Mouse (Mus musculus) intestine, postnatal 0 days (tissue): ENCODE measurements around the gene Prss43. TPM values are rescaled to one million over a fixed set of nuclear protein-coding genes. Genes with fewer than 3 reads are reported as not detected.

Experiments used
- ATAC-seq: fragments of 200-750 bp; cut with Nextera tagmentation; 2 replicates; pipeline ENCODE4 v1.8.0; 2017; ENCODE audit warnings: mild to moderate bottlenecking, moderate TSS enrichment, moderate library complexity
- H3K27ac ChIP-seq: fragments of 300-500 bp; sonication (generic); 2 replicates; pipeline ENCODE4 v1.5.1; 2014; ENCODE audit warnings: mild to moderate bottlenecking, low read depth, low read length, moderate library complexity
- H3K27me3 ChIP-seq: fragments of 300-500 bp; sonication (generic); replicated peaks from 2 replicates; pipeline ENCODE4 v1.6.1; 2014; ENCODE audit warnings: low read length, mixed read lengths; ENCODE audit not compliant: control insufficient read depth, insufficient read depth
- H3K36me3 ChIP-seq: fragments of 300-500 bp; sonication (generic); 2 replicates; pipeline ENCODE4 v1.6.1; 2014; ENCODE audit warnings: mild to moderate bottlenecking, moderate library complexity; ENCODE audit not compliant: control insufficient read depth, insufficient read depth
- H3K4me1 ChIP-seq: fragments of 300-500 bp; sonication (generic); replicated peaks from 2 replicates; pipeline ENCODE4 v1.6.1; 2014; ENCODE audit warnings: antibody characterized with exemption, low read length, mixed read lengths; ENCODE audit not compliant: control insufficient read depth, insufficient read depth
- H3K4me2 ChIP-seq: fragments of 300-500 bp; sonication (generic); replicated peaks from 2 replicates; pipeline ENCODE4 v1.6.1; 2014; ENCODE audit warnings: low read depth, mild to moderate bottlenecking, moderate library complexity
- H3K4me3 ChIP-seq: fragments of 300-500 bp; sonication (generic); 2 replicates; pipeline ENCODE4 v1.5.1; 2014; ENCODE audit warnings: low read depth, low read length
- H3K9ac ChIP-seq: fragments of 300-500 bp; sonication (generic); 2 replicates; pipeline ENCODE4 v1.6.1; 2014; ENCODE audit warnings: mild to moderate bottlenecking, low read depth, low read length
- H3K9me3 ChIP-seq: fragments of 300-500 bp; sonication (generic); 2 replicates; pipeline ENCODE4 v1.6.1; 2016; ENCODE audit warnings: mixed run types; ENCODE audit not compliant: control insufficient read depth
- CTCF ChIP-seq: sonication (generic); IDR thresholded peaks from 2 replicates; pipeline ENCODE4 v1.5.1; 2016; ENCODE audit warnings: low read depth, mild to moderate bottlenecking, control low read depth, antibody characterized with exemption, moderate library complexity
- WGBS: fragments of 180-500 bp; shearing (Covaris S2); extraction: QIAGEN DNeasy Blood & Tissue Kit; methylation state at CpG from one replicate; pipeline ENCODE4 v1.1.7; 2014; 5-methylcytosine and 5-hydroxymethylcytosine counted together
- polyA plus RNA-seq: library from polyadenylated mRNA; unstranded; fragments of >200 nt; fragmentation: Nextera tagmentation; extraction: Ambion mirVana; gene quantifications from 2 replicates; pipeline ENCODE4 v1.2.1, GENCODE M21; 2015

Prss43 gene
- polyA plus RNA-seq, 1 experiment from 2014 or later: not detected

GRCm38 (mm10) chr9:110833021-110833420 is 6.5 kb downstream of the Prss43 start:
- WGBS: 79% methylated on average over 5 of the region's 5 CpGs
- Histone ChIP-seq H3K4me1 (no peaks in the 10 kb centered on the region), H3K36me3 (no peaks in the 10 kb centered on the region), H3K27ac (no peak overlapping the region), H3K9ac (no peak overlapping the region), H3K4me2 (no peak overlapping the region), H3K9me3 (no peaks in the 10 kb centered on the region), H3K4me3 (no peak overlapping the region), H3K27me3 (no peaks in the 10 kb centered on the region)
- no peak for ATAC-seq
- TF ChIP-seq CTCF: no peak

DNA sequence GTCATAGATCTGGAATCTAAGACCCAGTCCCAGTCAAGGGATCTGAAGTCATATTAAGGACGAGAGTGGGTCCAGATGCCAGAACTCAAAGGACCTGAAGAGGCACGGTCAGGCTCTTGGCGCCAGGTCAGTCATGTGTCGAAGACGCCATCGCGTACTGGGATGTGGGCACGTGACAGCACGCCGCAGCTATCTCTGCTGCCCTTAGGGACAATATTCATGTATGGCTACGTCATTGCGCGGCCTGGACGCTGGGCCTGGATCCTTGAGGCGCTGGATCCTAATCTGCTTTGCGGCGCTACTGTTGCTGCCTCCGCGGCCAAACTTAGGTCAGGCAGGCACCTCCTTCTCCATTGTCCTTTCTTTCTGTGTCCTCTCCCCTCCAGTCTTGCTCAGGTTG is 7.9 kb downstream of the Prss43 start, which contains the start of gene Prss45:
Gene Prss45 (plus strand): TSS at position 178 of the 400 bp plus-strand sequence.
- Histone ChIP-seq H3K9ac (no peak within 1 kb of the TSS), H3K27ac (no peak within 1 kb of the TSS), H3K4me3 (no peak within 1 kb of the TSS), H3K4me2 (no peak within 1 kb of the TSS), H3K27me3 (no peaks in the 10 kb centered on the region), H3K36me3 (no peaks in the 10 kb centered on the region), H3K9me3 (no peaks in the 10 kb centered on the region), H3K4me1 (no peaks in the 10 kb centered on the region)
- no peak for TF ChIP-seq CTCF
- no peak for ATAC-seq
- WGBS: 83% methylated on average over 19 of the region's 19 CpGs

DNA sequence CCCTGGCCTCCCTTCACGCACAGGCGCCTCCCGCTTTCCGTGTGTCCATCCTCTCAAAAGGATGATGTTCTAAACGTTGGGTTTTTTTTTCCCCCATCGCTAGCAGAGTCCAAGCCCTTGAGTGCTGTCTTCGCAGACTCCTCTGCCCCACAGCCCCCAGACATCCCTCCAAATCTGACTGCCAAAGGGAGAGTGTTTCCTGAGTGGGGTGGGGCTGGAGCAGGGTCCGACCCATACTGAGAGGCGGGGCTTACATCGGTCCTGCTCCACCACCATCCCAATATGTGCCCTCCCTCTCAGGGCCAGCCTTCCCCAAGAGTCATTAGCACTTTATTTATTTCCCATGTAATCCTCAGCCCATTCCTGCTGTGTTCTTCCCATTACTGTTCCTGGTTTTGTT is 8.5 kb downstream of the Prss43 start:
- H3K4me1 ChIP-seq: no peaks in the 10 kb centered on the region
- no peak for ATAC-seq
- H3K27me3 ChIP-seq: no peaks in the 10 kb centered on the region
- TF ChIP-seq CTCF: no peak
- 42% methylated on average over 10 of the region's 10 CpGs for WGBS
- H3K9me3 ChIP-seq: no peaks in the 10 kb centered on the region
- no peak overlapping the region for H3K9ac ChIP-seq
- no peaks in the 10 kb centered on the region for H3K36me3 ChIP-seq
- no peak overlapping the region for H3K4me3 ChIP-seq
- no peak overlapping the region for H3K4me2 ChIP-seq
- H3K27ac ChIP-seq: no peak overlapping the region

DNA sequence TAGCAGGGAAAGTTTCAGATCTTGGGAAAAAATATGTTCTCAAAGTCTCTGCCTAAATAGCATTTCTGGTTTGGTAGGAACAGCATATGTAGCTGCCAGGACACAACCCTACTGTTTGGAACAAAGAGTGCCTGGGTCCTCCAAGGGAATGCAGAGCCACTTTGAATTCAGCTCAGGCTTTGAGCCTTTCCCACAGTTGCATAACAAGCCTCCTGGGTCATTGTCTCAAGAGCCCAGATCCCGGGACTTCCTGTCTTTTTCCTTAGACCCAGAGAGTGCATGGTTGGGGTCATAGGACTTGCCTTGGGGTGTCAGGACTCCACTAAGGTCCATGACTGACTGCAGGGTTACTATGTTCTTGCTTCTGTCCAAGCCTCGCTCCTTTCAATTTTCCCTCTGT is 9.6 kb downstream of the Prss43 start:
- no peak for TF ChIP-seq CTCF
- Histone ChIP-seq H3K4me1 (no peaks in the 10 kb centered on the region), H3K9me3 (no peaks in the 10 kb centered on the region), H3K4me2 (no peak overlapping the region), H3K36me3 (no peaks in the 10 kb centered on the region), H3K27ac (no peak overlapping the region), H3K4me3 (no peak overlapping the region), H3K9ac (no peak overlapping the region), H3K27me3 (no peaks in the 10 kb centered on the region)
- WGBS: 64% methylated on average over 2 of the region's 2 CpGs
- no peak for ATAC-seq

GRCm38 (mm10) chr9:110840905-110841304 is 14.4 kb downstream of the Prss43 start:
- Histone ChIP-seq H3K36me3 (no peaks in the 10 kb centered on the region), H3K9me3 (no peaks in the 10 kb centered on the region), H3K9ac (no peak overlapping the region), H3K27me3 (no peaks in the 10 kb centered on the region), H3K27ac (no peak overlapping the region), H3K4me3 (no peak overlapping the region), H3K4me2 (no peak overlapping the region), H3K4me1 (no peaks in the 10 kb centered on the region)
- no peak for TF ChIP-seq CTCF
- WGBS: 91% methylated on average over 6 of the region's 6 CpGs
- ATAC-seq: no peak

DNA sequence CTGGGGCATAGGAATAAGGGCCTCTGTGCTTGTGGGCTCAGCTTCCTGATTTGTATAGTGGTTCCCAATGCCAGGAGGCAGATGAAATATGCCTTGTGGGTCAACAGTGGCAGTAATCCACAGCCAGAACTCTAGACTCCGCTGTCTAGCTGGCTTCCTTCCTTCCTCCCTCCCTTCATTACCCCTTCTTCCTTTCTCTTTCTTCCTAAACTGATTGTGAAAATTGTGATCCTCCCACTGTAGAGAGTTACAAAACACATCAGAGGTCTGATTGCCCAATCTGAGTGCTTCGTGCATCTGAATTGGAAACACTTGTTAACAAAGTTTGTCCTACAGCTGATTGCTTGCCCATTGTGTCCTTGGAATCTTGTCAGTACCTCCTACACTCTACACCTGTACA is 14.9 kb downstream of the Prss43 start:
- Histone ChIP-seq H3K27ac (no peak overlapping the region), H3K9me3 (no peaks in the 10 kb centered on the region), H3K27me3 (no peaks in the 10 kb centered on the region), H3K4me2 (no peak overlapping the region), H3K36me3 (no peaks in the 10 kb centered on the region), H3K4me3 (no peak overlapping the region), H3K9ac (no peak overlapping the region), H3K4me1 (no peaks in the 10 kb centered on the region)
- TF ChIP-seq CTCF: no peak
- no peak for ATAC-seq
- 59% methylated on average over 2 of the region's 2 CpGs for WGBS

DNA sequence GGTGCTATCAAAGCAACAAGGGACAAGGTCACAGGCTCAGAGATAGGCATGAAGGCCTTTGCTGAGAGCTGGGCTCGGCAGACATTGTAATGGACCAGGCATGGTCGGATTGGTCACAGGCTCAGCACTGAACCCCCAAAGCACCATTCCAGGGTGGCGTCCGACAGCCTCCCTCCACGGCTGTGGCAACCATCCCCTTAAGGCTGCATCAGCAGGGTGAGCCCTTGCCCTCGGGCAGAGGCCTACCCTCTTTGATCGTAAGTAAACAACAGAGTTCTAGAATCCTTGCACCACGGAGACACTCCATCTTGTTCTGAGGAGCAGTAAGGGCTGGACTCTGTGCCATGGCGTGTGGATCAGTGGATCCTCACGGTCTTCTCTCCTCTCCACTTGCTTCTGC is 17.7 kb downstream of the Prss43 start, which contains the start of gene Prss46:
Gene Prss46 (plus strand): TSS at position 301 of the 400 bp plus-strand sequence.
- no peaks in the 10 kb centered on the region for H3K4me1 ChIP-seq
- TF ChIP-seq CTCF: no peak
- 79% methylated on average over 10 of the region's 10 CpGs for WGBS

More for the DNA sequence above, 17.7 kb downstream of the Prss43 start, which contains the start of gene Prss46:
- Histone ChIP-seq H3K36me3 (no peaks in the 10 kb centered on the region), H3K9me3 (no peaks in the 10 kb centered on the region), H3K9ac (no peak within 1 kb of the TSS), H3K27ac (no peak within 1 kb of the TSS), H3K4me3 (no peak within 1 kb of the TSS), H3K4me2 (no peak within 1 kb of the TSS), H3K27me3 (no peaks in the 10 kb centered on the region)
- ATAC-seq: no peak
